1 mouse cellular context compared by ENCODE assay signal in the genomic region with DNA sequence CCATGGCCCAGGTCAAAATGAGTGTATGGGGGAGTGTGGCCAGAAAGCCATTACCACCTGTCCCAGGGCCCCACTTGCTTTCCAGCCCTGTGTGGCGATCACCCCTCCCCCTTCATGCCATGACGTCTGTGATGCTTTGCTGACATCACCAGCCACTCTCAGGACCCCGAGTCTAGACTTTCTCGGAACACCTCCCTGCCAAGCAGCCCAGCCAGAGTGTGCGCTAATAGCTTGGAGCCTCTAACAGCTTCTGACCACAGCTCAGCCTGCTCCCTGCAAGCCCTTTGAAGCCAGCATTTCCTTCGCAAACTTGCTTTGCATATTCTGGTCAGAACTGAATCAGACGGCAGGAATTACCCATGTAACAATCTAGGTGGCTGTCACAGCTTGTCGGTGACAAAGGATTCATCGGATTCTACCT.
TF ChIP-seq lines count a peak whose summit lies in the region.

No protein-coding gene starts in this region.

TF ChIP-seq in CH12.LX, 34 proteins besides CTCF, POLR2A, EP300 and RAD21 (continued from another document):
- TF ChIP-seq SIN3A (IDR thresholded peaks at IDR 0.05; ENCODE audit: low read length) = peak; percentile 81; the same call in 1 of the 2 replicates
- no peak for TF ChIP-seq NELFE (IDR thresholded peaks at IDR 0.05; ENCODE audit: low read depth, low read length)
- TF ChIP-seq TBP (conservative IDR thresholded peaks at IDR 0.05; ENCODE audit: low read depth, low read length) = peak; percentile 63
- no peak for TF ChIP-seq ZC3H11A (IDR thresholded peaks at IDR 0.05; ENCODE audit: low read depth, low read length)
- TF ChIP-seq ZKSCAN1 (IDR thresholded peaks at IDR 0.05; ENCODE audit: borderline replicate concordance, low read depth, low read length) = no peak
- peak; percentile 86 for TF ChIP-seq TCF12 (IDR thresholded peaks at IDR 0.05; ENCODE audit: low read depth, low read length)
- peak; percentile 89 for TF ChIP-seq BHLHE40 (IDR thresholded peaks at IDR 0.05; ENCODE audit: low read depth, low read length)
- TF ChIP-seq USF2 (conservative IDR thresholded peaks at IDR 0.05; ENCODE audit: low read depth, low read length) = no peak
- TF ChIP-seq UBTF (IDR thresholded peaks at IDR 0.05; ENCODE audit: low read depth, low read length) = peak; percentile 73
- 0 out of 2 replicates have a peak, but pooled peaks have one; percentile 46 for TF ChIP-seq ELF1 (IDR thresholded peaks at IDR 0.05; ENCODE audit: low read depth, low read length)
- TF ChIP-seq MAX (IDR thresholded peaks at IDR 0.05; ENCODE audit: low read length) = peak; percentile 64
- TF ChIP-seq MAFK (IDR thresholded peaks at IDR 0.05; ENCODE audit: insufficient replicate concordance, low read length) = peak; percentile 63; the same call in 1 of the 2 replicates
- TF ChIP-seq CHD2 (IDR thresholded peaks at IDR 0.05; ENCODE audit: low read length) = peak; percentile 94
- no peak for TF ChIP-seq USF1 (IDR thresholded peaks at IDR 0.05; ENCODE audit: low read depth, low read length)
- peak; percentile 61 for TF ChIP-seq NRF1 (IDR thresholded peaks at IDR 0.05; ENCODE audit: low read depth, low read length)
- peak; percentile 62; the same call in 1 of the 2 replicates for TF ChIP-seq MXI1 (IDR thresholded peaks at IDR 0.05; ENCODE audit: low read depth, low read length)
- TF ChIP-seq ZNF384 (IDR thresholded peaks at IDR 0.05; ENCODE audit: low read depth, low read length) = no peak
- TF ChIP-seq ETS1 (conservative IDR thresholded peaks at IDR 0.05; ENCODE audit: low read depth, low read length) = peak; percentile 92
- peak; percentile 94 for TF ChIP-seq IRF4 (IDR thresholded peaks at IDR 0.05; ENCODE audit: low read depth, low read length)
- TF ChIP-seq POLR2AphosphoS2 (IDR thresholded peaks at IDR 0.05; ENCODE audit: low read depth, low read length) = no peak
- peak; percentile 83 for TF ChIP-seq JUND (conservative IDR thresholded peaks at IDR 0.05; ENCODE audit: low read depth, low read length)
- no peak; the same call in 1 of the 2 replicates for TF ChIP-seq HCFC1 (IDR thresholded peaks at IDR 0.05; ENCODE audit: low read depth, low read length)
- peak; percentile 67; the same call in 1 of the 2 replicates for TF ChIP-seq JUN (IDR thresholded peaks at IDR 0.05; ENCODE audit: insufficient read depth, low read depth, low read length)
- peak; percentile 86 for TF ChIP-seq MAZ (IDR thresholded peaks at IDR 0.05; ENCODE audit: low read depth, low read length)
- TF ChIP-seq RCOR1 (conservative IDR thresholded peaks at IDR 0.05; ENCODE audit: low read depth, low read length) = peak; percentile 62; the same call in 1 of the 2 replicates
- TF ChIP-seq KAT2A (IDR thresholded peaks at IDR 0.05; ENCODE audit: insufficient replicate concordance, low read length) = no peak
- no peak; the same call in none of the 2 replicates for TF ChIP-seq SMC3 (IDR thresholded peaks at IDR 0.05; ENCODE audit: low read depth, low read length)
- peak; percentile 82 for TF ChIP-seq GABPA (IDR thresholded peaks at IDR 0.05; ENCODE audit: insufficient replicate concordance, low read depth, low read length)
